Mouse (Mus musculus): ENCODE data around the gene Nbeal1. TPM values are rescaled to one million over a fixed set of nuclear protein-coding genes. Genes with fewer than 3 reads are reported as not detected.

The Nbeal1 gene
- polyA plus RNA-seq (2012; rRNA removed) (0.65 TPM in 2 replicates), polyA plus RNA-seq (2014; fragmentation: Nextera tagmentation; extraction: Ambion mirVana) (1.3 and 1.4 TPM in 2 replicates)

GRCm38 (mm10) chr1:60179932-60180783 lies at the start of gene Nbeal1:
Gene Nbeal1 (plus strand): TSS chr1:60180599.
- no peaks in the 10 kb centered on the region for H3K36me3 ChIP-seq (replicated peaks; ENCODE audit: control insufficient read depth, insufficient read depth, low read depth)
- H3K4me3 ChIP-seq (ENCODE audit: insufficient read depth in 1 of 2, low read depth in 2 of 2, low read length in 2 of 2): peak within 1 kb of the TSS; percentile 85 to 98
- peak; percentile 88 to 93 (median 89) for DNase-seq (ENCODE audit: low read depth in 3 of 3, low spot score in 3 of 3)
- WGBS (ENCODE audit: insufficient replicate concordance): under 1% methylated on average over 70 of the region's 74 CpGs
- H3K27me3 ChIP-seq (ENCODE audit: control insufficient read depth, insufficient read depth, low read length): no peaks in the 10 kb centered on the region
- H3K9ac ChIP-seq (replicated peaks): peak within 1 kb of the TSS; percentile 79
- TF ChIP-seq CTCF (IDR thresholded peaks at IDR 0.05; ENCODE audit: low read depth) (peak; percentile 54), EP300 (IDR thresholded peaks at IDR 0.05; ENCODE audit: low read depth) (no peak)
- H3K4me2 ChIP-seq (ENCODE audit: low read depth): peak within 1 kb of the TSS; percentile 94
- no peaks in the 10 kb centered on the region for H3K9me3 ChIP-seq (ENCODE audit: control insufficient read depth, low read length)
- H3K4me1 ChIP-seq (replicated peaks; ENCODE audit: control insufficient read depth in 2 of 2, insufficient read depth in 2 of 2, low read length in 1 of 2): peaks cover 3 to 4% of the 10 kb centered on the region in 2 experiments; a peak in 2 of 4 replicates
- peak; percentile 97 for ATAC-seq (ENCODE audit: insufficient read depth)
- peak within 1 kb of the TSS; percentile 60 for H3K27ac ChIP-seq

GRCm38 (mm10) chr1:60137346-60137745 lies 43.1 kb upstream of the Nbeal1 start:
- H3K27me3 ChIP-seq (ENCODE audit: control insufficient read depth, insufficient read depth, low read length): no peaks in the 10 kb centered on the region

GRCm38 (mm10) chr1:60152700-60153099 lies 27.7 kb upstream of the Nbeal1 start:
- 63% methylated on average over 5 of the region's 5 CpGs for WGBS (ENCODE audit: insufficient replicate concordance)
- no peaks in the 10 kb centered on the region for H3K36me3 ChIP-seq (replicated peaks; ENCODE audit: control insufficient read depth, insufficient read depth, low read depth)
- no peak overlapping the region for H3K27ac ChIP-seq
- no peak overlapping the region for H3K4me2 ChIP-seq (ENCODE audit: low read depth)
- no peak for ATAC-seq (ENCODE audit: insufficient read depth)
- no peaks in the 10 kb centered on the region for H3K27me3 ChIP-seq (ENCODE audit: control insufficient read depth, insufficient read depth, low read length)
- H3K9ac ChIP-seq (replicated peaks): no peak overlapping the region
- TF ChIP-seq CTCF (IDR thresholded peaks at IDR 0.05; ENCODE audit: low read depth): peak; percentile 53
- no peak for TF ChIP-seq EP300 (IDR thresholded peaks at IDR 0.05; ENCODE audit: low read depth)
- no peak overlapping the region for H3K4me3 ChIP-seq (ENCODE audit: insufficient read depth in 1 of 2, low read depth in 2 of 2, low read length in 2 of 2)
- no peaks in the 10 kb centered on the region for H3K9me3 ChIP-seq (ENCODE audit: control insufficient read depth, low read length)
- DNase-seq (ENCODE audit: low read depth in 3 of 3, low spot score in 3 of 3): peak in 1 of 3 experiments; percentile 6
- H3K4me1 ChIP-seq (replicated peaks; ENCODE audit: control insufficient read depth in 2 of 2, insufficient read depth in 2 of 2, low read length in 1 of 2): no peaks in the 10 kb centered on the region

More at GRCm38 (mm10) chr1:60137346-60137745, 43.1 kb upstream of the Nbeal1 start:
- H3K27ac ChIP-seq: no peak overlapping the region
- DNase-seq (ENCODE audit: low read depth in 3 of 3, low spot score in 3 of 3) (no peak), ATAC-seq (ENCODE audit: insufficient read depth) (no peak)
- H3K36me3 ChIP-seq (replicated peaks; ENCODE audit: control insufficient read depth, insufficient read depth, low read depth): no peaks in the 10 kb centered on the region
- H3K9ac ChIP-seq (replicated peaks): no peak overlapping the region
- H3K4me1 ChIP-seq (replicated peaks; ENCODE audit: control insufficient read depth in 2 of 2, insufficient read depth in 2 of 2, low read length in 1 of 2): no peaks in the 10 kb centered on the region
- 72% methylated on average over 9 of the region's 9 CpGs for WGBS (ENCODE audit: insufficient replicate concordance)
- no peak overlapping the region for H3K4me2 ChIP-seq (ENCODE audit: low read depth)
- TF ChIP-seq EP300 (IDR thresholded peaks at IDR 0.05; ENCODE audit: low read depth) (no peak), CTCF (IDR thresholded peaks at IDR 0.05; ENCODE audit: low read depth) (no peak)
- H3K9me3 ChIP-seq (ENCODE audit: control insufficient read depth, low read length): no peaks in the 10 kb centered on the region
- no peak overlapping the region for H3K4me3 ChIP-seq (ENCODE audit: insufficient read depth in 1 of 2, low read depth in 2 of 2, low read length in 2 of 2)

GRCm38 (mm10) chr1:60156651-60157050 lies 23.7 kb upstream of the Nbeal1 start:
- TF ChIP-seq CTCF (IDR thresholded peaks at IDR 0.05; ENCODE audit: low read depth) (no peak), EP300 (IDR thresholded peaks at IDR 0.05; ENCODE audit: low read depth) (no peak)
- Histone ChIP-seq H3K9ac (replicated peaks) (no peak overlapping the region), H3K4me2 (ENCODE audit: low read depth) (no peak overlapping the region), H3K4me1 (replicated peaks; ENCODE audit: control insufficient read depth in 2 of 2, insufficient read depth in 2 of 2, low read length in 1 of 2) (no peaks in the 10 kb centered on the region), H3K36me3 (replicated peaks; ENCODE audit: control insufficient read depth, insufficient read depth, low read depth) (no peaks in the 10 kb centered on the region), H3K27me3 (ENCODE audit: control insufficient read depth, insufficient read depth, low read length) (no peaks in the 10 kb centered on the region), H3K27ac (no peak overlapping the region), H3K9me3 (ENCODE audit: control insufficient read depth, low read length) (no peaks in the 10 kb centered on the region), H3K4me3 (ENCODE audit: insufficient read depth in 1 of 2, low read depth in 2 of 2, low read length in 2 of 2) (no peak overlapping the region)
- no peak for ATAC-seq (ENCODE audit: insufficient read depth)
- DNase-seq (ENCODE audit: low read depth in 3 of 3, low spot score in 3 of 3): no peak
- WGBS (ENCODE audit: insufficient replicate concordance): 41% methylated on average over 7 of the region's 7 CpGs

- Histone ChIP-seq H3K27ac (no peak overlapping the region), H3K36me3 (replicated peaks; ENCODE audit: control insufficient read depth, insufficient read depth, low read depth) (no peaks in the 10 kb centered on the region), H3K9ac (replicated peaks) (no peak overlapping the region), H3K4me1 (replicated peaks; ENCODE audit: control insufficient read depth in 2 of 2, insufficient read depth in 2 of 2, low read length in 1 of 2) (no peaks in the 10 kb centered on the region), H3K4me3 (ENCODE audit: insufficient read depth in 1 of 2, low read depth in 2 of 2, low read length in 2 of 2) (no peak overlapping the region), H3K9me3 (ENCODE audit: control insufficient read depth, low read length) (no peaks in the 10 kb centered on the region), H3K27me3 (ENCODE audit: control insufficient read depth, insufficient read depth, low read length) (no peaks in the 10 kb centered on the region), H3K4me2 (ENCODE audit: low read depth) (no peak overlapping the region)
- 41% methylated on average over 3 of the region's 3 CpGs for WGBS (ENCODE audit: insufficient replicate concordance)
- no peak for DNase-seq (ENCODE audit: low read depth in 3 of 3, low spot score in 3 of 3)
- ATAC-seq (ENCODE audit: insufficient read depth): no peak
- TF ChIP-seq EP300 (IDR thresholded peaks at IDR 0.05; ENCODE audit: low read depth) (no peak), CTCF (IDR thresholded peaks at IDR 0.05; ENCODE audit: low read depth) (peak; percentile 32; the same call in 1 of the 2 replicates)
These were observed 22.0 kb upstream of the Nbeal1 start for GRCm38 (mm10) chr1:60158411-60158810.
